Mouse (Mus musculus) kidney, adult 2 months (tissue): Measurements from ENCODE around the gene D430041D05Rik. TPM values are rescaled to one million over a fixed set of nuclear protein-coding genes. Genes with fewer than 3 reads are reported as not detected.

ENCODE experiments used
- DNase-seq: peaks from one replicate; pipeline ENCODE4 v3.0.0; 2021
- H3K27ac ChIP-seq: fragments of 200-500 bp; 2 replicates; pipeline ENCODE4 v1.5.1; 2012; ENCODE audit warnings: low read depth, low read length, control low read depth, inconsistent platforms; ENCODE audit not compliant: insufficient read depth
- H3K27me3 ChIP-seq: fragments of 200-500 bp; replicated peaks from 2 replicates; pipeline ENCODE4 v1.6.1; 2012; ENCODE audit warnings: mild to moderate bottlenecking, moderate library complexity, low read length, inconsistent platforms; ENCODE audit not compliant: control insufficient read depth, insufficient read depth
- H3K36me3 ChIP-seq: fragments of 200-500 bp; 2 replicates; pipeline ENCODE4 v1.6.1; 2012; ENCODE audit warnings: mild to moderate bottlenecking, moderate library complexity, low read length, inconsistent platforms; ENCODE audit not compliant: control insufficient read depth, insufficient read depth
- H3K4me1 ChIP-seq: fragments of 200-500 bp; 2 replicates; pipeline ENCODE4 v1.6.1; 2011; ENCODE audit warnings: low read length; ENCODE audit not compliant: control insufficient read depth, insufficient read depth
- H3K4me3 ChIP-seq: fragments of 200-500 bp; 2 replicates; pipeline ENCODE4 v1.5.1; 2011; ENCODE audit warnings: mild to moderate bottlenecking, low read depth, low read length, control low read depth; ENCODE audit not compliant: insufficient read depth
- CTCF ChIP-seq: fragments of 200-500 bp; conservative IDR thresholded peaks from 2 replicates; pipeline ENCODE4 v1.5.1; 2011; ENCODE audit warnings: low read depth, mild to moderate bottlenecking, control low read depth, low read length, moderate library complexity, mixed read lengths; ENCODE audit not compliant: insufficient read depth, insufficient read length
- POLR2A ChIP-seq: fragments of 200-500 bp; IDR thresholded peaks from one replicate; pipeline ENCODE4 v1.6.1; 2011; ENCODE audit warnings: low read depth, low read length, control low read depth
- WGBS: fragments of 180-500 bp; shearing (Covaris S2); methylation state at CpG from one replicate; pipeline ENCODE4 v1.1.7; 2018; 5-methylcytosine and 5-hydroxymethylcytosine counted together
- polyA plus RNA-seq: library from polyadenylated mRNA; depleted of rRNA; stranded (reverse); fragments of >200 nt; gene quantifications from 2 replicates; pipeline ENCODE4 v1.2.3, GENCODE M21; 2012

The D430041D05Rik gene
- polyA plus RNA-seq, 1 experiment = 0.02 TPM

- Histone ChIP-seq H3K4me3 (no peak overlapping the region), H3K27me3 (no peaks in the 10 kb centered on the region; the same call in 1 of the 2 replicates), H3K36me3 (no peaks in the 10 kb centered on the region), H3K4me1 (no peaks in the 10 kb centered on the region), H3K27ac (no peak overlapping the region)
- WGBS = 83% methylated on average over 18 of the region's 18 CpGs
- DNase-seq = no peak
- TF ChIP-seq CTCF (no peak), POLR2A (no peak)
Measured at GRCm38 (mm10) chr2:104192401-104193141, 218.2 kb downstream of the D430041D05Rik start.

GRCm38 (mm10) chr2:104191723-104192122 is 219.1 kb downstream of the D430041D05Rik start:
- TF ChIP-seq CTCF (no peak), POLR2A (no peak)

DNA sequence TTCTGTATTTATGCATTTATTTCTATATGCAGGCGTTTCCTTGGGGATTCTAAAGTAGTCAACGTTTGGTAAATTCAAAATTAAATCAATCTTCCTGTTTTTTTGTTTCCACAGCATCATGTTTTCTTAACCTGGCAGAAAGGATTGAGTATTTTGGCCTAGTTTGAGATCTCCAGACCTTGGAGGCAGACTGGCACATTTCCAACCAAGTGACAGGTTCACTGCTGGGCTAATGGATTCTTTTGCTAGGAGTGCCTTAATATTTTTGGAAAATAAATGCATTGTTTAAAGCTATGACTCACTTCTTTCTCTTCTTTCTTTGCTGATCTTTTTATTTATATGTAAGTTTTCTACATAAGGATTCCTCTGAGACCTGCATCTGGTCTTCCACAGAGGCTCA is 222.0 kb downstream of the D430041D05Rik start:
- TF ChIP-seq POLR2A (no peak), CTCF (no peak)
- Histone ChIP-seq H3K4me3 (no peak overlapping the region), H3K4me1 (no peaks in the 10 kb centered on the region), H3K27ac (no peak overlapping the region), H3K36me3 (no peaks in the 10 kb centered on the region), H3K27me3 (no peaks in the 10 kb centered on the region; the same call in 1 of the 2 replicates)
- DNase-seq = peak; percentile 41
- WGBS = 57% methylated on average over 2 of the region's 2 CpGs

More at GRCm38 (mm10) chr2:104191723-104192122, 219.1 kb downstream of the D430041D05Rik start:
- Histone ChIP-seq H3K27me3 (no peaks in the 10 kb centered on the region; the same call in 1 of the 2 replicates), H3K36me3 (no peaks in the 10 kb centered on the region), H3K27ac (no peak overlapping the region), H3K4me3 (no peak overlapping the region), H3K4me1 (no peaks in the 10 kb centered on the region)
- no peak for DNase-seq
- 71% methylated on average over 2 of the region's 2 CpGs for WGBS

GRCm38 (mm10) chr2:104187073-104187472 is 223.7 kb downstream of the D430041D05Rik start:
- 58% methylated on average over 3 of the region's 3 CpGs for WGBS
- Histone ChIP-seq H3K36me3 (no peaks in the 10 kb centered on the region), H3K4me1 (no peaks in the 10 kb centered on the region), H3K27ac (no peak overlapping the region), H3K27me3 (no peaks in the 10 kb centered on the region; the same call in 1 of the 2 replicates), H3K4me3 (no peak overlapping the region)
- DNase-seq = no peak
- TF ChIP-seq CTCF (no peak), POLR2A (no peak)

GRCm38 (mm10) chr2:104185616-104186015 is 225.2 kb downstream of the D430041D05Rik start:
- DNase-seq = no peak
- no peaks in the 10 kb centered on the region; the same call in 1 of the 2 replicates for H3K27me3 ChIP-seq
- 92% methylated on average over 5 of the region's 5 CpGs for WGBS
- H3K4me1 ChIP-seq = no peaks in the 10 kb centered on the region
- no peak for TF ChIP-seq POLR2A
- TF ChIP-seq CTCF = no peak
- H3K27ac ChIP-seq = no peak overlapping the region
- no peaks in the 10 kb centered on the region for H3K36me3 ChIP-seq
- no peak overlapping the region for H3K4me3 ChIP-seq

DNA sequence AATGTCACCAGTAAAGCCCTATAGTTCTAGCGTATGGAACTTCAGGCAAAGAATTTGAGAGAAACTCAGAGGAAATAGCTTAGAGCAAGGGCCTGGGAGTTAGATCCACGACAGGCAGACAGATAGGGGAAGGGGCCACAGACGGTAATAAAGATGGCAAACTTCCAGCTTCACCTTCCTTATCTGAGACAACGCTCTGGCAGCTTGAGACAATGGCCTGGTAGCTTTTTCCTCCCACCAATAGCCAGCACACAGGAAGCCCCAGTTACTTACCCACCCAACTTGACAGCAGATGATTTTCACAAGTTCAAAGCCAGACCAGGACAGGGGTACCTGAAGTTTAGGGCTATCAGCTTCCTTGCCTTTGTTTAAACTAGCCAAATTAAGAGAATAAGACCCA is 226.5 kb downstream of the D430041D05Rik start:
- Histone ChIP-seq H3K27me3 (no peaks in the 10 kb centered on the region), H3K27ac (no peak overlapping the region), H3K4me1 (no peaks in the 10 kb centered on the region), H3K36me3 (no peaks in the 10 kb centered on the region), H3K4me3 (no peak overlapping the region)
- 65% methylated on average over 4 of the region's 4 CpGs for WGBS
- no peak for TF ChIP-seq CTCF
- no peak for TF ChIP-seq POLR2A
- no peak for DNase-seq

DNA sequence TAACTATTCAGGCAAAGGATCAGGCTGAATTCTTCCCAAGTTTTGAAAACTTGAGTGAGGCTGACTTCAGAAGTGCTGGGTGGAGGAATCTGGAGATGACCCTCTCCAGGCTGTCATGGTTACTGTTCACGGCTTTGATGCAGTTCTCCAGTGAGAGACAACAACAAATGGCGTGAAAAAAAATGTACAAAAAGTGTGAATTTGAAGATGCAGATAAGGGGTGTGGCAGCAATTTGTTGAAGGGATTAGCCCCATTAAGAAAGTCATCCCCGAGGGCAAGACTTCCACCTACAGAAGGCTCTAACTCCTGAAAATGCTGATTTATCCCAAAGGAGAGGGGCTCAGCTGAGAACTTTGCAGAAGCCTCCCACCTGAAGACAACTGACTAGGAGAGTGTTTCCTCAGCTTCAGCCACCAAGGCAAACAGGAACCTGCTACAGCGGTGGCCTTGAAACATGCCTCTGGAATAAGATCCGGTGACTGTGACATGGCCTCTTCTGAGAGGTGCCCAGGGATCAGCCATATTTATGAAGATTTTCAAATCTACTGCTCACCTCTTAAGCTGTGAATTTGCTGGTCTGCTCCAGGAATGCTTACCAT is 227.5 kb downstream of the D430041D05Rik start:
- H3K36me3 ChIP-seq = no peaks in the 10 kb centered on the region
- WGBS = 84% methylated on average over 5 of the region's 5 CpGs
- no peaks in the 10 kb centered on the region for H3K4me1 ChIP-seq
- DNase-seq = no peak
- H3K27ac ChIP-seq = no peak overlapping the region
- TF ChIP-seq CTCF (no peak), POLR2A (no peak)
- H3K27me3 ChIP-seq = no peaks in the 10 kb centered on the region
- no peak overlapping the region for H3K4me3 ChIP-seq
